ENCODE assay signal across 10 mouse cellular contexts in genomic region chr2:32888029-32888428, GRCm38 (mm10). TPM values are rescaled to one million over a fixed set of nuclear protein-coding genes. Genes with fewer than 3 reads are reported as not detected.
DNase-seq lines count a peak whose midpoint lies in the region; ATAC-seq and TF ChIP-seq lines count a peak whose summit lies in the region.
"Had no signal": no experiment of that assay in that cellular context is flagged by ENCODE, and none has a peak within 500 bp of the region (broad histone marks: within the 10 kb centered on the region; RNA-seq: fewer than 3 reads in every experiment).

No protein-coding gene starts in this region.

- WGBS in kidney, adult 2 months = 45% methylated on average over 9 of the region's 9 CpGs
- WGBS in forebrain, embryonic 11.5 days = 34% methylated on average over 9 of the region's 9 CpGs
- WGBS in limb, embryonic 12.5 days = 6% methylated on average over 9 of the region's 9 CpGs

- peak overlapping the region; percentile 9; the same call in 1 of the 2 replicates for H3K27ac ChIP-seq in kidney, adult 2 months (ENCODE audit: insufficient read depth, low read depth, low read length)
- 0 out of 2 replicates have a peak overlapping the region, but pooled peaks have one; percentile 18 for H3K27ac ChIP-seq in forebrain, embryonic 11.5 days (ENCODE audit: low read depth, low read length)
- peak overlapping the region; percentile 94 for H3K27ac ChIP-seq in limb, embryonic 12.5 days

- no peak for TF ChIP-seq CTCF in kidney, adult 2 months (conservative IDR thresholded peaks at IDR 0.05; ENCODE audit: insufficient read depth, insufficient read length, low read depth, low read length)

- no peak overlapping the region for H3K4me2 ChIP-seq in forebrain, embryonic 11.5 days (ENCODE audit: low read depth, low read length, severe bottlenecking)
- H3K4me2 ChIP-seq in limb, embryonic 12.5 days = peak overlapping the region; percentile 25; the same call in 1 of the 2 replicates

- H3K4me3 ChIP-seq in kidney, adult 2 months (ENCODE audit: insufficient read depth, low read depth, low read length) = no peak overlapping the region
- H3K4me3 ChIP-seq in forebrain, embryonic 11.5 days (ENCODE audit: low read depth, low read length) = no peak overlapping the region
- no peak overlapping the region for H3K4me3 ChIP-seq in limb, embryonic 12.5 days (replicated peaks)

- no peak for TF ChIP-seq POLR2A in kidney, adult 2 months (IDR thresholded peaks at IDR 0.05; ENCODE audit: low read depth, low read length)

- no peaks in the 10 kb centered on the region for H3K36me3 ChIP-seq in kidney, adult 2 months (ENCODE audit: control insufficient read depth, insufficient read depth, low read length)
- no peaks in the 10 kb centered on the region for H3K36me3 ChIP-seq in forebrain, embryonic 11.5 days (ENCODE audit: control insufficient read depth, insufficient read depth, low read length)
- H3K36me3 ChIP-seq in limb, embryonic 12.5 days = peaks cover 11% of the 10 kb centered on the region; the same call in 1 of the 2 replicates

- H3K9me3 ChIP-seq in forebrain, embryonic 11.5 days (ENCODE audit: control insufficient read depth, low read length) = no peaks in the 10 kb centered on the region
- H3K9me3 ChIP-seq in limb, embryonic 12.5 days = no peaks in the 10 kb centered on the region

- no peak overlapping the region for H3K9ac ChIP-seq in forebrain, embryonic 11.5 days (ENCODE audit: low read length)
- H3K9ac ChIP-seq in limb, embryonic 12.5 days (replicated peaks) = no peak overlapping the region

- no peak for DNase-seq in kidney, adult 2 months
- no peak for DNase-seq in kidney, postnatal 14 days
- peak; percentile 63 for DNase-seq in embryo, embryonic 10.5 days (ENCODE audit: low spot score)
- DNase-seq in forebrain, embryonic 11.5 days (ENCODE audit: low spot score) = no peak
- DNase-seq in thymus, postnatal 25 days = no peak
- no peak for DNase-seq in gastrocnemius, adult 8-10 months (ENCODE audit: low spot score in 2 of 2)
- DNase-seq: adrenal gland, adult 8-10 months; kidney, adult 11 months had no signal

- no peak for ATAC-seq in forebrain, embryonic 11.5 days (replicated peaks; ENCODE audit: low FRiP score)
- ATAC-seq in limb, embryonic 12.5 days (ENCODE audit: insufficient number of reproducible peaks, insufficient read depth, low FRiP score, low TSS enrichment, low read depth) = peak; percentile 15
- no peak for ATAC-seq in megakaryocyte-erythroid progenitor cell, adult 5-6 weeks (replicated peaks; ENCODE audit: low FRiP score, low TSS enrichment, poor library complexity, severe bottlenecking)

- H3K4me1 ChIP-seq in kidney, adult 2 months (ENCODE audit: control insufficient read depth, insufficient read depth, low read length) = peaks cover 20% of the 10 kb centered on the region
- H3K4me1 ChIP-seq in forebrain, embryonic 11.5 days (replicated peaks; ENCODE audit: control insufficient read depth, insufficient read depth, low read length) = peaks cover 3% of the 10 kb centered on the region; the same call in 1 of the 2 replicates
- H3K4me1 ChIP-seq in limb, embryonic 12.5 days (replicated peaks) = peaks cover 54% of the 10 kb centered on the region

- H3K27me3 ChIP-seq in kidney, adult 2 months (replicated peaks; ENCODE audit: control insufficient read depth, insufficient read depth, low read length) = no peaks in the 10 kb centered on the region
- no peaks in the 10 kb centered on the region for H3K27me3 ChIP-seq in forebrain, embryonic 11.5 days (ENCODE audit: control insufficient read depth, insufficient read depth, low read length)
- H3K27me3 ChIP-seq in limb, embryonic 12.5 days = no peaks in the 10 kb centered on the region

RNA-seq across cellular contexts. Expression of gene Fam129b, which starts 12.1 kb away (rescaled TPM):
- polyA plus RNA-seq in kidney, adult 2 months (2012; rRNA removed) = 32.3 and 33.4 TPM in 2 replicates
- polyA plus RNA-seq in forebrain, embryonic 11.5 days (2014; fragmentation: Nextera tagmentation; extraction: Ambion mirVana) = 13.8 and 15.4 TPM in 2 replicates
- 48.0 and 48.1 TPM in 2 replicates for polyA plus RNA-seq in limb, embryonic 12.5 days (2016; fragmentation: Nextera tagmentation; extraction: Ambion mirVana)
- total RNA-seq in megakaryocyte-erythroid progenitor cell, adult 5-6 weeks (2014; fragmentation: Nextera tagmentation) = 9.0 and 16.3 TPM in 2 replicates
- total RNA-seq in megakaryocyte-erythroid progenitor cell, adult 5-6 weeks (2017) = 13.8 TPM in 2 replicates
- 1 to 10 TPM; 3.8 to 6.3 (median 5.4) TPM for total RNA-seq in gastrocnemius, adult 8-10 months (2022)

RNA-seq across cellular contexts. Expression of gene Stxbp1, which starts 41.0 kb away (rescaled TPM):
- polyA plus RNA-seq in kidney, adult 2 months (2012; rRNA removed) = 10.2 and 13.2 TPM in 2 replicates
- polyA plus RNA-seq in forebrain, embryonic 11.5 days (2014; fragmentation: Nextera tagmentation; extraction: Ambion mirVana) = 44.0 and 44.6 TPM in 2 replicates
- polyA plus RNA-seq in limb, embryonic 12.5 days (2016; fragmentation: Nextera tagmentation; extraction: Ambion mirVana) = 18.8 and 20.0 TPM in 2 replicates
- 30.2 and 47.7 TPM in 2 replicates for total RNA-seq in megakaryocyte-erythroid progenitor cell, adult 5-6 weeks (2014; fragmentation: Nextera tagmentation)
- total RNA-seq in megakaryocyte-erythroid progenitor cell, adult 5-6 weeks (2017) = 6.5 and 10.4 TPM in 2 replicates
- total RNA-seq in gastrocnemius, adult 8-10 months (2022) = 1 to 10 TPM; 2.0 to 2.6 (median 2.1) TPM

Comparison
In these comparisons a context has a peak if more than half of its experiments do, and no peak if none do; other contexts are left out.
1. H3K27ac ChIP-seq: peak in every context shown above with its lines; median percentile 94 in limb, embryonic 12.5 days; 18 in forebrain, embryonic 11.5 days; 9 in kidney, adult 2 months.